Mouse (Mus musculus) cerebellum, adult 2 months (tissue): Measurements from ENCODE around the gene Cd2bp2.

ENCODE experiments used
- CTCF ChIP-seq: fragments of 200-500 bp; IDR thresholded peaks from 2 replicates; pipeline ENCODE4 v1.5.1; 2011; ENCODE audit warnings: low read depth, mild to moderate bottlenecking, control low read depth, low read length, moderate library complexity, borderline replicate concordance; ENCODE audit not compliant: insufficient read depth
- POLR2A ChIP-seq: fragments of 200-500 bp; IDR thresholded peaks from 2 replicates; pipeline ENCODE4 v1.6.1; 2011; ENCODE audit warnings: low read length, control low read depth, borderline replicate concordance; ENCODE audit not compliant: insufficient read depth

GRCm38 (mm10) chr7:127142666-127143065, 53.2 kb downstream of the Cd2bp2 start:
- no peak for TF ChIP-seq POLR2A
- no peak for TF ChIP-seq CTCF
